Mouse (Mus musculus): ENCODE measurements at regions not wholly inside any gene's neighbourhood (a gene's known extent, or its start where the extent isn't known, plus 50 kb on each side); places are given as distances from the start of the nearest gene placed in this dataset.

DNA sequence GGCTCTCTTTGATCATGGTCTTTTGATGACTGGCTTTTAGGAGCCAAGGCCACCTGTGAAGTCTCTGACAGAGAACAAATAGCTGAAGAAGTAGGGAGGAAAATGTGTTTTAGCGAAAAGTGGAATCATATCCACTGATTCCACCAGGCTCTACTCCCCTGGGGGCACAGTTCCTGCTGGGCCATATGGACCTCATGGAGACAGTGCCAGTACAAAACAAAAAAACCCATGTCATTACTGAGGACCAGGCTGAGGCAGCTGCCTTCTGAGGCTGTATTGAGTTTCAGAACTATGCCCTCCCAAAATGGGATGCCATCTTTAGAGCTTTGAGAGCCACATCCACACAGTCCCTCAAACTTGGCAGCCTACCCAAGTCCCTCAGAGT, 256.6 kb downstream of the Icos start:
- TF ChIP-seq CTCF (IDR thresholded peaks at IDR 0.05; ENCODE audit: low read depth) (no peak), EP300 (IDR thresholded peaks at IDR 0.05; ENCODE audit: low read depth) (no peak)
